Mouse (Mus musculus): Measurements from ENCODE around the gene Taar7b.

DNA sequence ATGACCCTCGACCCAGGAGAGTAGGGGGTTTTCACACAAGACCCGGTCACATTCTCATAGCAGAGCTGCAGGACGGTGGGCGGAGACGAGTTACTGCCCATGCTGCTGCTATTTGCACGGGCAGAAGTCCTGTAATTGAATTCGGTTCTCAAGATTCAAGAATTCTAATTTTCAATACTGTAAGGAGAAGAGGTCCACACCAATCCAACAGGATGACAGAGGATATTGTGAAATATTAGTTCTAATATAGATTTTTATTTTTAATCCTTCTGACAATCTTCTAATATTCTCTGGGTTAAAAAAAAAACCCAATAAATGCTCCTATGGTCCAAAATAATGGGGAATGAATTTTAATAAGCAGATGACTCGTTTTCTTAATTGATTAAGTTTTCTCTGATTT is 14.2 kb upstream of the Taar7b start, which contains the start of gene Taar6:
- no peak for TF ChIP-seq CTCF (IDR thresholded peaks at IDR 0.05; ENCODE audit: borderline replicate concordance, control insufficient read depth, extremely low read depth, insufficient read depth, low read length, poor library complexity)
- TF ChIP-seq POLR2A (IDR thresholded peaks at IDR 0.05; ENCODE audit: control insufficient read depth, extremely low read depth, insufficient read depth, low read length, poor library complexity), result no peak
